Mouse (Mus musculus) left cerebral cortex, postnatal 4 days (tissue): ENCODE data around the gene Xndc1. TPM values are rescaled to one million over a fixed set of nuclear protein-coding genes. Genes with fewer than 3 reads are reported as not detected.

ENCODE experiments used
- DNase-seq: peaks from one replicate; pipeline ENCODE4 v3.0.0-alpha.2; 2022
- intact Hi-C: fragments of 180-260 bp; cut with DNase I; formaldehyde crosslinking; loops from one replicate; pipeline ENCODE4 v1.15.1; 2025
- total RNA-seq, 2 experiments: library from RNA; stranded (reverse); gene quantifications; 2 replicates each; pipeline ENCODE4 v1.2.3; 2021

The Xndc1 gene
- total RNA-seq, 2 experiments from 2014 or later, result 28.7 to 30.8 TPM

DNA sequence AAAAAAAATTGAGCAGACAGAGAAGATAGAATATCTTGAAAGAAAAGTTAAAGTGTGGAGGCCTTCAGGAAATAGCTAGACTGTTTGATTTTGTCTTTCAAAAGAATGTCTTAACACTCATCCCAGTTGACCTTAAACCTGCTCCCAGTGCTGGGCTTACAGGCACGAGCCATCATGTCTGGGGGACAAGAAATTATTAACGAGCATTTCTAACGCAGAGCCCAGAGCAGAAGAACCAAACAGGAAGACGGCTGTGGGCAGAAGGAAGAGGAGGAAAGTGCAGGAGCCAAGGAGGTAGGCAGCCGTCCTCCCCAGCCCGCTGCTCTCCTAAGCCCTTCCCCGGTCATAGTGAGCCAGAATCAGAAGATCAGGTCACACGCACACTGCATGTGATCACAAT is 15.0 kb downstream of the Xndc1 start:
- intact Hi-C loops, result no loop called here
- DNase-seq, result no peak

- DNase-seq, result no peak
- intact Hi-C loops, result no loop called here
These were observed 16.5 kb downstream of the Xndc1 start for GRCm38 (mm10) chr7:102081784-102082183.

DNA sequence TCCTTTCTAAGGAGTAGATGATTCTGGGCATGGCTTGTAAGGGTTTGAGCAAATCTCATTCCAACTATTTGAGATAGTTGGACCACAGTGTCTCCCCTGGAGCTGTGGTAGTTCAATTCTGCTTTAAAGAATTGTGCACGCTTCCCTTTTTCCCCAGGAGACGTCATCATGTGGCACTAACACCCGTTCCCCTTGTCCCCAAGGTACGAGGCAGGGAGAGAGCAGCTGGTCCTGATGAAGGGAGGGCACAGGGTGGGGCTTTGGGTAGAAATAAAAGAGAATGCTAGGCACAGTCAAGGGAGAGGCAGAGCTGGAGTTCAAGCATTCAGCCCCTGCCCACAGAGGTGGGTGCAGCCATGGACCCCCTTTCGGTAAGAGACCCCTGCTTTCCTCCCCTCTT is 17.5 kb downstream of the Xndc1 start, which contains the start of gene Trpc2:
TSS of gene Trpc2 (plus strand) at position 301 of the 400 bp plus-strand sequence.
- intact Hi-C loops, result no loop called here
- no peak for DNase-seq

DNA sequence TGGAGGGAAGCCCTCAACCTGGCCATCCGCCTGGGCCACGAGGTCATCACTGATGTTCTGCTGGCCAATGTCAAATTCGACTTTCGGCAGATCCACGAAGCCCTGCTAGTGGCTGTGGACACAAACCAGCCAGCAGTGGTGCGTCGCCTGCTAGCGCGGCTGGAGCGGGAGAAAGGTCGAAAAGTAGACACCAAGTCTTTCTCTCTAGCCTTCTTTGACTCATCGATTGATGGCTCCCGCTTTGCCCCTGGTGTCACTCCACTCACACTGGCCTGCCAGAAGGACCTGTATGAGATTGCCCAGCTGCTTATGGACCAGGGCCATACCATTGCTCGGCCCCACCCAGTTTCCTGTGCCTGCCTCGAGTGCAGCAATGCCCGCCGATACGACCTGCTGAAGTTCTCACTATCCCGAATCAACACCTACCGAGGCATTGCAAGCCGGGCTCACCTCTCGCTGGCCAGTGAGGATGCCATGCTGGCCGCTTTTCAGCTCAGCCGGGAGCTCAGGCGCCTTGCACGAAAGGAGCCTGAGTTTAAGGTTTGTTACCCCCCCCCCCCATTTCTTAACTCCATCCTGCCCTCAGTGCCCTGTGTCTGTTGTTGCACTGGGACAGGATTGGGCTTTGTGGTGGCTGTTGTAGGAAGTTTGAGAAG is 18.9 kb downstream of the Xndc1 start:
- intact Hi-C loops, result no loop called here
- no peak for DNase-seq

GRCm38 (mm10) chr7:102087336-102087735 is 22.0 kb downstream of the Xndc1 start:
- intact Hi-C loops, result no loop called here
- no peak for DNase-seq

DNA sequence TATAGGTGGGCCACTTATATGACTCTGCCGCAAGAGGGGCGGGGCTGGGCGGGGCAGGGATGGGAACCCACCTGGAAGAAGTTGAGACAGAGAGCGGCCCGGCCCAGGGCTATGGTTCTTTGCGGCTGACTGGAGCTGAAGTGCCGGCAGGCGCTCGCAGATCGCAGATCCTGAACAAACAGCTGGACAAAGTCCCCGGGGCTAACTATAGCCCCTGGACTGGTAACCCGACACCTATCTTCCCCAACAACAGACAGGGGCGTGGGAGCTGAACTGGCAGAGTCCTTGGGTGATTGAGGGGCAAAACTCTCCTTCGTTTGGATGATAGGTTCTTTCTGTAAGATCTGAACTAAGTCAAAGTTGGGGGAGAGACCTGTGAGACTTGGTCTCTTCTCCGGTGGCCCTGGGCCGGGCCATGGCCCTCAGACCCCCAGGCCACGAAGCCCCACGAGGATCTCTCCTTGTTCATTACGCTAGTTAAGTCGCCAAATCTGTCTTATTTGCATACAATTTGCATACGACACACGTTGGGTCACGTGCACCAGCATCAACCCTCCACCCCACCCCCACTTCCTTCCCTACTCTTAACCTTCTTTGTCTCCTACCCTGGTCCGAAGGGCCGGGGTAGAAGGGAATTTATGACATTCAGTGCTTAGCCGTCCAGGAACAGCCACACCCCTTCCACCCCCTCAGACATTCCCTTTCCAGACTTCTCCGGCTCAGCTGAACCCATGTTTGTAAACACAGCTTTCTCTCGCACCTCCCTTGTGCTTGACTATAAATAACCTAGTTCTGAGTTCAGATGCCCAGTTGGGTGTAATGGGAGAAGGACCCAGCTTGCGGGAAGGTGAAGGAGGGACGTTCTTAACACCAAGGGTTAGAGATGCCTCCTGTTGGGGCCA is 34.7 kb downstream of the Xndc1 start:
- intact Hi-C loops, result no loop called here
- DNase-seq, result no peak

- intact Hi-C loops, result no loop called here
- DNase-seq, result no peak
These were observed 35.6 kb downstream of the Xndc1 start for GRCm38 (mm10) chr7:102100868-102101267.

GRCm38 (mm10) chr7:102101487-102101886 is 36.2 kb downstream of the Xndc1 start, which contains the start of gene Art1:
Gene Art1 (plus strand): TSS chr7:102101743.
- DNase-seq, result no peak
- intact Hi-C loops, result no loop called here

DNA sequence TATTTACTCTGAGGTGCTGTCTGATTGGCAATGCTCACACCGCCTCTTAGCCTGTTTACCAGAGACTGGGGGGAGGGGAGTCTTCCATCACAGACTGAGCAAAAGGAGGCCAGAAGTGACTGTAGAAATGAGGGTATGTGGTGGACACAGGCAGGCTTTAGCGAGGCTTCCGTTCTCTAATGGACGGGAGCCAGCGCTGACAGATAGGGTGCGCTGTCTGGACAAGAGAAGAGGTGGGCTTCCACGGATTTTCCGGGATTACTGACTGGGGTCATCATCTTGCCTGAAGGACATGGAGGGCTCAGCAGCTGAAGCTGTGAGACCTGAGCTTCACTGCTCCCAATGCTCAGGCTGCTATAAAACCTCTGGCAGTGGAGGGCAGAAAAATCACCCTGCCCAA is 36.9 kb downstream of the Xndc1 start:
- intact Hi-C loops, result no loop called here
- DNase-seq, result no peak

DNA sequence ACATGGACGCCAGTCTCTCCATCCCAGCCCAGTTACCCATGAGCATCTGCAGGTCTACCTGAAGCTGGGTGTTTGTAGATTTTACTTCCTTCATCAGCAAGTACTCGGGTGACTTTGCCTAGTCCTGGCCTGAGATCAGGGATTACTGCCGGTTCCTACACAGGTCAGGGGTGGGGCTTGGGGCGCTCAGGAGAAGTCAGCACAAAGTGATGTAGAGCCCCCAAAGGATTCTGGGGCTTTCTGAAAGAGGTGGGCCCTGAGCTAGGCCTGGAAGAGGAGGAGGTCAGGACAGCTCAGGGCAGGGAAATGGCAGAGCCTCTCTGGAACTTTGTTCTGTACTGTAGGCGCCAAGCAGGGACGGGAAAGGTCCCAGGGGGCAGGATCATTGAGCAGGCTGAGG is 37.4 kb downstream of the Xndc1 start:
- intact Hi-C loops, result no loop called here

GRCm38 (mm10) chr7:102103555-102103954 is 38.2 kb downstream of the Xndc1 start:
- no peak for DNase-seq
- intact Hi-C loops, result no loop called here

More for the DNA sequence above, 37.4 kb downstream of the Xndc1 start:
- no peak for DNase-seq

DNA sequence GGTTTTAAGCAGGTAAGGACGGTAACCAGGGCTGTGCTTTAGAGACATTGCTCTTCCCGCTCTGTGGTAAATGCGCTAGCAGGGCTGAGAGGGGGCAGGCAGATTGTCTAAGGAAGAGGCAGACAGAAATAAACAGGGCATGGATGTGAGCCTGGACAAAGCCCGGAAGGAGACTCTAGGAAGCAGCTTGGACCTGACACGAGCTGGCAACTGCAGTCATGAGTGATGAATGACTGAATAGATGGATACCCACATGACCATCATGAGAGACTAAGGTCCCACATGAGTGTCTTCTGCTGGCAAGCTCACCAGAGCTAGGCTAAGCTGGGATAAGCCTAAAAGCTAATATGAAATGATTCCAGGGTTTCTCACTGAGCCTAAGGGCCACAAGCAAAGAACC is 38.8 kb downstream of the Xndc1 start:
- intact Hi-C loops, result no loop called here
- no peak for DNase-seq

- intact Hi-C loops, result no loop called here
- peak; percentile 50 for DNase-seq
These were observed 41.4 kb downstream of the Xndc1 start for GRCm38 (mm10) chr7:102106700-102107141.

- intact Hi-C loops, result no loop called here
These were observed 42.9 kb downstream of the Xndc1 start for GRCm38 (mm10) chr7:102108206-102108605.

DNA sequence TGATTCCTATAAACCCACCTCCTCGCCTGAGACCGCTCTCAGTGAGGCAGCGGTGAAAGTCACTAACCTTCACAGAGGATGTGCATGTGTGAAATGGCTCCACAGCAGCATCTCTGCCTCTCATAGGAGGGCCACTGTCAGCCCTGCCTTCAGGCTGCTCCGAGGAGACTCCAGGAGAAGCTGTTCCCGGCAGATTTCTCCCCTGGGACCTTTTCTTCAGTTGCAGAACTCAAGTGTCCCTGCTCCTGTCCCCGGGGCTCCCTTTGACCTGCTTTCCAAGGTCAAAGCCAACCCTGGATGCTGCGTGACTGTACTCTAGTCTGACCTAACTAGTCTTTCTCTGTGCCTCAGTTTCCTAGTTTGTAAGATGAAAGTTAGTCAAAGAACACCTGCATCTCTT is 43.9 kb downstream of the Xndc1 start, which contains the start of gene Art5:
TSS of gene Art5 (minus strand) at position 319 of the 400 bp plus-strand sequence.
- intact Hi-C loops, result no loop called here
- DNase-seq, result no peak

More at GRCm38 (mm10) chr7:102108206-102108605, 42.9 kb downstream of the Xndc1 start:
- no peak for DNase-seq

- intact Hi-C loops, result no loop called here
- no peak for DNase-seq
These were observed 44.4 kb downstream of the Xndc1 start for GRCm38 (mm10) chr7:102109746-102110145.

GRCm38 (mm10) chr7:102113151-102113729 is 47.9 kb downstream of the Xndc1 start:
- no peak for DNase-seq
- intact Hi-C loops, result no loop called here

DNA sequence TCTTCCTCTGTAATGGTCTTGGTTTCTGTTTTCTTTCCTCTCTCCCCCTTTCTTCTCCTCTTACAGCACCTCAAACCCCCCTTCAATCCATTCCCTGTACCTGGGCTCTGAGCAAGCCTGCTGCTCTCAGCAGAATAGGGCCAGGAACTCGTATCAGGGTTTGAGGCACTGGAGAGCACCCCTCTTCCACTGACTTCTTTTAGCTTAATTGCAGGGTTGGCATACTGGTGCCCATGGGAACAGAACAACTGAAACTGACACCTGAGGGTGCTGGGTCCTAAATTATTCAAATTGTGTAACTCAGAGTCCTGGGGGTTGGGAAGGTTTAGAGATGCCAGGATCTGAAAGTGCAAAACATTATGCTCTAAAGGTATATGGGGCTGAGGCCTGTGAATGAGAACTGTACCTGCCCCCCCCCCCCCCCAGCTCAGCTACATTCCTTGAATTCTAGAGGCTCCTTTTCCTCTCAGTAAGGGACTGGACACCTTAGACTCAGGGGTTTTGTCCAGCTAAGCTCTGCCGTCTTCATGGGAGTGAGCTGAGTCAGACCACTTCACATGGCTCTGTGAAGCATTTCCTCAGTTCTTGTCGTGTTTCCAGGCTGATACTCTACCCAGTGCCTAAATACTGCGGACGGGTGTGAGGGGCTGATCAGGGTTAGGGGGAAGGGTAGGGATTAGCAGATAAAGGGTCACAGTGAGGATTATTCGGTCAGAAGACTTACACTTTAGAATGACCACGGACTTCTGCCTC is 51.4 kb downstream of the Xndc1 start, which contains the start of gene Chrna10:
TSS of gene Chrna10 (minus strand) at position 250 of the 753 bp plus-strand sequence.
- no peak for DNase-seq
- intact Hi-C loops, result no loop called here

DNA sequence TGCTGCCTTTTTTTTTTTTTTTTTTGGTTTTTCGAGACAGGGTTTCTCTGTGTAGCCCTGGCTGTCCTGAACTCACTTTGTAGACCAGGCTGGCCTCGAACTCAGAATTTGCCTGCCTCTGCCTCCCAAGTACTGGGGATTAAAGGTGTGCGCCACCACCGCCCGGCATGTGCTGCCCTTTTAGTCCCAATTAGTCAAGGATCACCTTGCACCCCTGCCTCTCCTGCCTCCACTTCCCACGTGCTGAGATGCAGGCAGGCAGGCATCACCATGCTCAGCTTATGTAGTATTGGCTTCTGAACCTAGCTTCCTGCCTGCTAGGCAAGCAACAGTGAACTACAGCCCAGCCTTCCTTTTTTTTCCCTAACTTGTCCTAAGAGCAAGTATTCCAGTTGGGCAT is 52.1 kb downstream of the Xndc1 start:
- no peak for DNase-seq
- intact Hi-C loops, result no loop called here

GRCm38 (mm10) chr7:102120326-102120725 is 55.0 kb downstream of the Xndc1 start:
- intact Hi-C loops, result loop anchor here (10.0 kb wide), 1 partner anchor 54 kb away; no protein-coding TSS in a partner anchor
- DNase-seq, result no peak
